Mouse (Mus musculus): ENCODE results near the gene A730061H03Rik.

DNA sequence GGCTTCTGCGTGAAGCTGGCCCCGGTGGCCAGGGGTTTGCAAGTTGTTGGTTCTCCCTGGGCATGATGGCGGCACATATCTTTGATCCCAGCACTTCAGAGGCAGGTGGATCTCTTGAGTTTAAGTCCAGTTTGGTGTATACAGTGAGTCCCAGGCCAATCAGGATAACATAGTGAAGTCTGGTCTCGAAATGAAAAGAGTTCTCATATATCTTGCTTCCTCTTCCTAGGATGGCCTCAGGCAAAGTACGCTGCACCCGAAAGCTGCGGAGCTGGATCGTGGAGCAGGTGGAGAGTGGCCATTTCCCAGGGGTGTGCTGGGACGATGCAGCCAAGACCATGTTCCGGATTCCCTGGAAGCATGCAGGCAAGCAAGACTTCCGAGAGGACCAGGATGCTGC is 44.6 kb upstream of the A730061H03Rik start:
- TF ChIP-seq EP300 (IDR thresholded peaks at IDR 0.05) (no peak), CTCF (IDR thresholded peaks at IDR 0.05) (no peak)

All from lung, postnatal 0 days (tissue).